Mouse (Mus musculus) forebrain, embryonic 16.5 days (tissue): Measurements from ENCODE around the gene Sprn. TPM values are rescaled to one million over a fixed set of nuclear protein-coding genes. Genes with fewer than 3 reads are reported as not detected.

Experiments used
- ATAC-seq: fragments of 200-750 bp; cut with Nextera tagmentation; 2 replicates; pipeline ENCODE4 v1.8.0; 2017; ENCODE audit warnings: mild to moderate bottlenecking, moderate library complexity
- H3K27ac ChIP-seq: fragments of 300-500 bp; sonication (generic); 2 replicates; pipeline ENCODE4 v1.5.1; 2014; ENCODE audit warnings: low read length, control low read depth
- H3K27me3 ChIP-seq: fragments of 300-500 bp; sonication (generic); replicated peaks from 2 replicates; pipeline ENCODE4 v1.6.1; 2014; ENCODE audit warnings: low read length; ENCODE audit not compliant: control insufficient read depth, insufficient read depth
- H3K36me3 ChIP-seq: fragments of 300-500 bp; sonication (generic); 2 replicates; pipeline ENCODE4 v1.6.1; 2014; ENCODE audit not compliant: control insufficient read depth, insufficient read depth
- H3K4me1 ChIP-seq: fragments of 300-500 bp; sonication (generic); replicated peaks from 2 replicates; pipeline ENCODE4 v1.6.1; 2014; ENCODE audit warnings: low read length; ENCODE audit not compliant: control insufficient read depth, insufficient read depth
- H3K4me2 ChIP-seq: fragments of 300-500 bp; sonication (generic); 2 replicates; pipeline ENCODE4 v1.6.1; 2014; ENCODE audit warnings: mild to moderate bottlenecking, low read length, control low read depth
- H3K4me3 ChIP-seq: fragments of 300-500 bp; sonication (generic); replicated peaks from 2 replicates; pipeline ENCODE4 v1.5.1; 2014; ENCODE audit warnings: mild to moderate bottlenecking, low read length, control low read depth
- H3K9ac ChIP-seq: fragments of 300-500 bp; sonication (generic); replicated peaks from 2 replicates; pipeline ENCODE4 v1.6.1; 2014; ENCODE audit warnings: low read depth, low read length, control low read depth
- H3K9me3 ChIP-seq: fragments of 300-500 bp; sonication (generic); 2 replicates; pipeline ENCODE4 v1.6.1; 2016; ENCODE audit warnings: low read length; ENCODE audit not compliant: control insufficient read depth
- WGBS: fragments of 180-500 bp; shearing (Covaris S2); extraction: QIAGEN DNeasy Blood & Tissue Kit; methylation state at CpG from one replicate; pipeline ENCODE4 v1.1.7; 2014; 5-methylcytosine and 5-hydroxymethylcytosine counted together
- polyA plus RNA-seq: library from polyadenylated mRNA; unstranded; fragments of >200 nt; fragmentation: Nextera tagmentation; extraction: Ambion mirVana; gene quantifications from 2 replicates; pipeline ENCODE4 v1.2.1, GENCODE M21; 2015

Gene Sprn
- polyA plus RNA-seq, 1 experiment from 2014 or later = 19.1 TPM

GRCm38 (mm10) chr7:140186646-140187620 lies 32.3 kb upstream of the Sprn start:
- Histone ChIP-seq H3K27ac (no peak overlapping the region), H3K4me2 (no peak overlapping the region), H3K36me3 (no peaks in the 10 kb centered on the region), H3K4me1 (no peaks in the 10 kb centered on the region), H3K9ac (no peak overlapping the region), H3K4me3 (no peak overlapping the region), H3K27me3 (no peaks in the 10 kb centered on the region), H3K9me3 (no peaks in the 10 kb centered on the region)
- ATAC-seq = no peak
- WGBS = 40% methylated on average over 18 of the region's 18 CpGs

- no peaks in the 10 kb centered on the region for H3K4me1 ChIP-seq
- WGBS = 88% methylated on average over 4 of the region's 4 CpGs
- ATAC-seq = no peak
These were observed 29.5 kb upstream of the Sprn start for GRCm38 (mm10) chr7:140184206-140184605.

DNA sequence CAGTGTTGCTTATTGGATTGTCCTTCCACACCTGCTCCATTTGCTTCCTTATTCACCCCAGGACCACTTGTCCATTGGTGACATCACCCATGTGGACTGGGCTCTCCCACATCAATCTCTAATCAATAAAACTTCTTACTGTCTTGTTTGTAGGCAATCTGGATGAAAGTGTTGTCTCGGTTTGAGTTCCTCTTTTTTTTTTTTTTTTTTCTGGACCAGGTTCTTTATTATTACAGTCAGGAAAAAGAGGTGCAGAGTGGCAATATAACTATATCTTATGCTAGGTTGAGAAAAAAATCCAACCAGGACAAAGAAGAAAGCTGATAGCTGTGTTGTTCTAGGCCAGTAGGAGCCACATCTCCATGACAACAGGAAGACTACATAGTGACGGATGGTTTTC lies 26.0 kb upstream of the Sprn start:
- Histone ChIP-seq H3K9me3 (no peaks in the 10 kb centered on the region), H3K4me2 (no peak overlapping the region), H3K9ac (no peak overlapping the region), H3K36me3 (no peaks in the 10 kb centered on the region), H3K27me3 (no peaks in the 10 kb centered on the region), H3K27ac (no peak overlapping the region), H3K4me3 (no peak overlapping the region), H3K4me1 (no peaks in the 10 kb centered on the region)
- 83% methylated on average over 2 of the region's 2 CpGs for WGBS
- ATAC-seq = no peak

More at GRCm38 (mm10) chr7:140184206-140184605, 29.5 kb upstream of the Sprn start:
- no peaks in the 10 kb centered on the region for H3K27me3 ChIP-seq
- no peak overlapping the region for H3K27ac ChIP-seq
- H3K4me2 ChIP-seq = no peak overlapping the region
- no peaks in the 10 kb centered on the region for H3K9me3 ChIP-seq
- H3K4me3 ChIP-seq = no peak overlapping the region
- no peak overlapping the region for H3K9ac ChIP-seq
- H3K36me3 ChIP-seq = no peaks in the 10 kb centered on the region

GRCm38 (mm10) chr7:140179176-140179575 lies 24.5 kb upstream of the Sprn start:
- no peaks in the 10 kb centered on the region for H3K9me3 ChIP-seq
- H3K27me3 ChIP-seq = no peaks in the 10 kb centered on the region
- no peak overlapping the region for H3K27ac ChIP-seq
- WGBS = 89% methylated on average over 2 of the region's 2 CpGs
- no peak overlapping the region for H3K4me3 ChIP-seq
- no peaks in the 10 kb centered on the region for H3K36me3 ChIP-seq
- H3K4me2 ChIP-seq = no peak overlapping the region
- H3K4me1 ChIP-seq = no peaks in the 10 kb centered on the region
- no peak for ATAC-seq
- H3K9ac ChIP-seq = no peak overlapping the region

DNA sequence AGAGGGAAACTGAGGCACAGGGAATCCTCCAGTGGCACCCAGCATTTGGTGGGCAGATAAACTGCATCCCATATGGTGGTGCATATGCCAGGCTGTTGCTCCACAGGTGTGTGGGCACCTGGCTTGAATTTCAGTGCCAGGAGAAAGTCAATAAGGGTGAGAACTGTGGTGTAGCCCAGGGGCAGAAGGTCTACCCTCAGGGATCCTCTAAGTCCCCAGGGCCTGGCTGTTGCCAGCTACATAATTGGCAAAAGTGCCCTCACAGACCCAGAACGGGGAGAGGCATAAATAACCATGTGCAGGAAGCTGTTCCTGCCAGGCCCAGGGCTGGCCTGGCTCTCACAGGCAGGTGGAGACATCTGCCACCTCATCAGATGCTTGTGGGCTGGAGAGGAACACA lies 18.3 kb upstream of the Sprn start, which contains the start of gene Olfr523:
Gene Olfr523, plus strand, starts transcription at position 282 of the 400 bp plus-strand sequence.
- Histone ChIP-seq H3K4me2 (no peak within 1 kb of the TSS), H3K4me1 (no peaks in the 10 kb centered on the region), H3K27ac (no peak within 1 kb of the TSS), H3K9ac (no peak within 1 kb of the TSS), H3K9me3 (0 out of 2 replicates have a peak, but pooled peaks cover 3% of the 10 kb centered on the region), H3K4me3 (no peak within 1 kb of the TSS), H3K27me3 (no peaks in the 10 kb centered on the region), H3K36me3 (no peaks in the 10 kb centered on the region)
- WGBS = 21% methylated on average over 1 of the region's 1 CpGs
- no peak for ATAC-seq

DNA sequence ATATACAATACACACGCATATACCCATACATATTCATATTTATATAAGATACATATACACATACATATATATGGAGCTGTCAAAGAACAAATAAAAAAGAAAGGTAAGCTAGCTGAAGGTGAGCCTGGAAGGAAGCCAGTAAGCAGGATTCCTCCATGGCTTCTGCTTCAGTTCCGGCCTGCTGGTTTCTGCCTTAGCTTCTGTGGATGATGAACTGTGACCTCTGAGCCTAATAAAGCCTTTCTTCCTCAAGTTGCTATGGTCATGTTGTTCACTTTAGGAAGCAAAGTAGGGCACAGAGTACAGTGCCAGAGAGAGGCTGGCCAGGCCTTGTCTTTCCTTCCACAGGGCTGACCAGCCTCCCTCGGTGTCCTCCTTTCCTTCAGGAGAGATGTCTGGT lies 16.2 kb upstream of the Sprn start:
- Histone ChIP-seq H3K27ac (no peak overlapping the region), H3K4me1 (no peaks in the 10 kb centered on the region), H3K9me3 (0 out of 2 replicates have a peak, but pooled peaks cover 3% of the 10 kb centered on the region), H3K27me3 (no peaks in the 10 kb centered on the region), H3K4me2 (no peak overlapping the region), H3K4me3 (no peak overlapping the region), H3K36me3 (no peaks in the 10 kb centered on the region), H3K9ac (no peak overlapping the region)
- 95% methylated on average over 3 of the region's 3 CpGs for WGBS
- ATAC-seq = no peak

- ATAC-seq = no peak
- H3K9ac ChIP-seq = no peak overlapping the region
- WGBS = 91% methylated on average over 4 of the region's 4 CpGs
- H3K27ac ChIP-seq = no peak overlapping the region
- no peaks in the 10 kb centered on the region for H3K4me1 ChIP-seq
- H3K27me3 ChIP-seq = no peaks in the 10 kb centered on the region
- 0 out of 2 replicates have a peak, but pooled peaks cover 3% of the 10 kb centered on the region for H3K9me3 ChIP-seq
- H3K4me3 ChIP-seq = no peak overlapping the region
- H3K36me3 ChIP-seq = no peaks in the 10 kb centered on the region
- no peak overlapping the region for H3K4me2 ChIP-seq
These were observed 14.7 kb upstream of the Sprn start for GRCm38 (mm10) chr7:140169386-140169785.

DNA sequence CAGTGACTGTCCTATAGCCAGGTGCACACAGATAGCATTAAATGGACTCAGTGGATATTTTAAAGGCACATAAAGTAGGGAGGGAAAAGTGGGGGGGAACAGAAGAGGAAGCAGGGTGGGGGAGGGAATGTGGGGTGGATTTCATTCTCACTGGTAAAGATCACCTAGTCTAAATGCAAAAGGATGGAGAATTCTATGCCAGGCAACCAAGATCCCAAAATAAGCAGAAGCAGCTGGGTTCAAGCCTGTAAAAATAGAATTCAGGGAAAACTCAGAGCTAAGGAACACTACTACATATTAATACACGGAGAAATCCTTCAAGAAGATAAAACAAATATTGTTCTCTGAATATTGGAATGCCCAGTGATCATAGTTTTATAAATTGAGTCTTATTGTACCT lies 13.3 kb upstream of the Sprn start:
- H3K9me3 ChIP-seq = 0 out of 2 replicates have a peak, but pooled peaks cover 3% of the 10 kb centered on the region

GRCm38 (mm10) chr7:140164664-140165063 lies 10.0 kb upstream of the Sprn start, which contains the start of gene Olfr522:
TSS of gene Olfr522 (minus strand) at chr7:140164764.
- ATAC-seq = no peak

More for the DNA sequence above, 13.3 kb upstream of the Sprn start:
- Histone ChIP-seq H3K36me3 (no peaks in the 10 kb centered on the region), H3K27ac (no peak overlapping the region), H3K9ac (no peak overlapping the region), H3K27me3 (no peaks in the 10 kb centered on the region), H3K4me1 (no peaks in the 10 kb centered on the region), H3K4me3 (no peak overlapping the region), H3K4me2 (no peak overlapping the region)
- 50% methylated on average over 1 of the region's 1 CpGs for WGBS
- no peak for ATAC-seq

More at GRCm38 (mm10) chr7:140164664-140165063, 10.0 kb upstream of the Sprn start, which contains the start of gene Olfr522:
- H3K27me3 ChIP-seq = no peaks in the 10 kb centered on the region
- WGBS = 67% methylated on average over 7 of the region's 7 CpGs
- H3K9me3 ChIP-seq = no peaks in the 10 kb centered on the region
- no peaks in the 10 kb centered on the region for H3K36me3 ChIP-seq
- no peaks in the 10 kb centered on the region for H3K4me1 ChIP-seq
- H3K4me3 ChIP-seq = no peak within 1 kb of the TSS
- no peak within 1 kb of the TSS for H3K4me2 ChIP-seq
- H3K9ac ChIP-seq = no peak within 1 kb of the TSS
- H3K27ac ChIP-seq = no peak within 1 kb of the TSS
